Mouse (Mus musculus) heart, postnatal 4 days (tissue): Measurements from ENCODE around the gene Olfr1230. TPM values are rescaled to one million over a fixed set of nuclear protein-coding genes. Genes with fewer than 3 reads are reported as not detected.

Experiments used
- DNase-seq: peaks from one replicate; pipeline ENCODE4 v3.0.0; 2021
- total RNA-seq, 2 experiments: library from RNA; stranded (reverse); gene quantifications; 2 replicates each; pipeline ENCODE4 v1.2.3; 2021

Olfr1230 gene
- not detected for total RNA-seq

GRCm38 (mm10) chr2:89297168-89297567, at the start of gene Olfr1230:
TSS of gene Olfr1230 (minus strand) at chr2:89297268.
- DNase-seq = no peak

DNA sequence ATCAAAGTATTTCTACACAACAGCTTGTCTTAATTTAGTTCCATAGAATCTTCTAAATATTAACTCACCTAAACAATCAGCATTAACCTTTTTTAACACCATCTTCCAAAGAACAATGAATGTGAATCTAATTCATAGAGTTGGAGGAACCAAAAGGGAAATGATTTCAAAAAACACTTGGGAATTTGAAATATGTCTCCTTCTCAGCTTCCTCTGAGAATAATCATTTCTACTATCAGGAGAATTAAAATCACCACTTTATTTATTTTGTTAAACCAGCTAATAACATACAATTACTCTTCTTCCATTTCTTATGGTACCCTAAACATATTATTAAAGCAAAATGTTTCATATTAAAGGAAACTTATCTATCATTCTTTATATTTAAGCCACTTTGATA, 45.2 kb upstream of the Olfr1230 start, which contains the start of gene Olfr1233:
Olfr1233 (minus strand) TSS at position 101 of the 400 bp plus-strand sequence.
- no peak for DNase-seq

GRCm38 (mm10) chr2:89329575-89329974, 32.5 kb upstream of the Olfr1230 start, which contains the start of gene Olfr1232:
TSS of gene Olfr1232 (minus strand) at chr2:89329675.
- DNase-seq = no peak

DNA sequence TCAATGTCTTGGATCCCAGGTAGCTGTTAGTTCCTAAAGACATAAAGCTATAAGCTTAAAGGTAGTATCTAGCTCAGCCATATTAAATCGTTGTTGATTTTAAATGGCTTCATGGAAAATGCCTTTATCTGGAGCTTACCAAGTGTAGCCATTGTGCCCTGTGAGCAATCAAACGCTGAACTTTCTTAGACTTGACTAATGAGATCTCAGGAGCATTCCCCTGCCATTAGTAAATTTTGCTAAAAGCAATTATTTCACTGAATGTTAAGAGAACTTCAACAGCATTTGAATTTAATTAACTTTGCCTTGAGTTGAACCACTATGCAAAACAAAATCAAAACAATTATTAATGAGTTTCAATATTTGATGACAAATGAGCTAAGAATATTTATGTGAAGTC, 9.9 kb upstream of the Olfr1230 start, which contains the start of gene Olfr1231:
Olfr1231 (minus strand) TSS at position 101 of the 400 bp plus-strand sequence.
- no peak for DNase-seq

GRCm38 (mm10) chr2:89287914-89288313, 9.2 kb downstream of the Olfr1230 start, which contains the start of gene Olfr1229:
TSS of gene Olfr1229 (minus strand) at chr2:89288014.
- no peak for DNase-seq

DNA sequence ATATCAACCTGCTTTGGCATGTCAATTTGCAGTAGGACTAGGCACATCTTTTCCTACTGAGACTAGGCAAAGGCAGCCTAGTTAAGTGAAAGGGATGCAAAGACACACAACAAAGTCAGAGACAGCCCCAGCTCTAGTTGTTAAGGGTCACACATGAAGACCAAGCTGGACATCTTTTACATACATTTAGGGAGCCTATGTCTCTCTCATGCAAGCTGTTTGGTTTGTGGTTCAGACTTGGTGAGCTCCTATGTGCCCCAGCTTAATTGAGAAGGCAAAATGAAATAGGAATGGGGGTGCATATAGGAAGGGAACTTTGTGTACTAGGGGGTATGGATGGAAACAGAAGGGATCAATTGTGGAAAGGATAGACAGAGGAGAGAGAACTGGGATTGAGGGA, 43.1 kb downstream of the Olfr1230 start, which contains the start of gene Olfr1228:
Olfr1228 (minus strand) TSS at position 101 of the 400 bp plus-strand sequence.
- no peak for DNase-seq

Other genes with a start within 250 kb of the Olfr1230 start
- not detected for gene Olfr1218, start 236.1 kb downstream of the Olfr1230 start, total RNA-seq
- gene Olfr1219, start 213.8 kb downstream of the Olfr1230 start, total RNA-seq = not detected
- gene Olfr1220, start 190.4 kb downstream of the Olfr1230 start, total RNA-seq = not detected
- gene Olfr1221, start 180.0 kb downstream of the Olfr1230 start, total RNA-seq = not detected
- not detected for gene Olfr1222, start 164.2 kb downstream of the Olfr1230 start, total RNA-seq
- gene Olfr1223, start 145.7 kb downstream of the Olfr1230 start, total RNA-seq = not detected
- not detected for gene Olfr1224-ps1, start 133.2 kb downstream of the Olfr1230 start, total RNA-seq
- not detected for gene Olfr1225, start 122.6 kb downstream of the Olfr1230 start, total RNA-seq
- gene Olfr1226, start 97.2 kb downstream of the Olfr1230 start, total RNA-seq = not detected
- not detected for gene Olfr1228, start 43.2 kb downstream of the Olfr1230 start, total RNA-seq
- not detected for gene Olfr1229, start 9.3 kb downstream of the Olfr1230 start, total RNA-seq
- not detected for gene Olfr1231, start 9.8 kb upstream of the Olfr1230 start, total RNA-seq
- gene Olfr1232, start 32.4 kb upstream of the Olfr1230 start, total RNA-seq = not detected
- gene Olfr1233, start 45.1 kb upstream of the Olfr1230 start, total RNA-seq = not detected
- gene Olfr1234, start 67.6 kb upstream of the Olfr1230 start, total RNA-seq = not detected
- gene Olfr1238, start 112.4 kb upstream of the Olfr1230 start, total RNA-seq = not detected
- not detected for gene Olfr1239, start 123.1 kb upstream of the Olfr1230 start, total RNA-seq
- gene Olfr1240, start 145.7 kb upstream of the Olfr1230 start, total RNA-seq = not detected
- gene Olfr1241, start 189.9 kb upstream of the Olfr1230 start, total RNA-seq = not detected
- gene Olfr1242, start 201.1 kb upstream of the Olfr1230 start, total RNA-seq = not detected
- gene Olfr1243, start 234.2 kb upstream of the Olfr1230 start, total RNA-seq = not detected